In genomic region chr13:63718782-63719181, GRCm38 (mm10) we compare ENCODE assay signal across 18 mouse cellular contexts.
A peak's percentile ranks its signal among the peaks of the same experiment; 100 is the strongest.
DNase-seq lines count a peak whose midpoint lies in the region; ATAC-seq and TF ChIP-seq lines count a peak whose summit lies in the region.
"Had no signal": no experiment of that assay in that cellular context is flagged by ENCODE, and none has a peak within 500 bp of the region (broad histone marks: within the 10 kb centered on the region; RNA-seq: fewer than 3 reads in every experiment).

No protein-coding gene starts in this region.

- no peaks in the 10 kb centered on the region for H3K9me3 ChIP-seq in kidney, embryonic 15.5 days (replicated peaks)
- no peaks in the 10 kb centered on the region for H3K9me3 ChIP-seq in ES-Bruce4 (replicated peaks; ENCODE audit: control insufficient read depth, insufficient read depth, low read length, poor library complexity, severe bottlenecking)
- no peaks in the 10 kb centered on the region for H3K9me3 ChIP-seq in embryonic facial prominence, embryonic 13.5 days
- H3K9me3 ChIP-seq: forebrain, embryonic 13.5 days; midbrain, embryonic 10.5 days; neural tube, embryonic 13.5 days had no signal

- peaks cover 12% of the 10 kb centered on the region for H3K4me1 ChIP-seq in kidney, embryonic 15.5 days
- H3K4me1 ChIP-seq in ES-Bruce4 (ENCODE audit: control insufficient read depth, insufficient read depth, low read length) = peaks cover 10% of the 10 kb centered on the region
- peaks cover 37% of the 10 kb centered on the region for H3K4me1 ChIP-seq in embryonic facial prominence, embryonic 13.5 days

- H3K4me2 ChIP-seq in kidney, embryonic 15.5 days = no peak overlapping the region
- H3K4me2 ChIP-seq in embryonic facial prominence, embryonic 13.5 days = no peak overlapping the region
- H3K4me2 ChIP-seq: forebrain, embryonic 13.5 days; neural tube, embryonic 13.5 days had no signal

- no peak for DNase-seq in kidney, adult 8-10 months
- no peak for DNase-seq in MN1 (ENCODE audit: low spot score)
- no peak for DNase-seq in spleen, postnatal 14 days (ENCODE audit: low spot score in 2 of 2)
- DNase-seq: adrenal gland, postnatal 36 days; B cell, adult 2 months; cerebellum, adult 8-10 months; gastrocnemius, postnatal 14 days; layer of hippocampus, postnatal 36 days; right cerebral cortex, postnatal 25 days; thymus, adult 2 months had no signal

- H3K9ac ChIP-seq in kidney, embryonic 15.5 days = no peak overlapping the region
- no peak overlapping the region for H3K9ac ChIP-seq in ES-Bruce4 (ENCODE audit: low read depth, poor library complexity, severe bottlenecking)
- no peak overlapping the region for H3K9ac ChIP-seq in embryonic facial prominence, embryonic 13.5 days
- H3K9ac ChIP-seq: forebrain, embryonic 13.5 days; neural tube, embryonic 13.5 days had no signal

- WGBS in kidney, embryonic 15.5 days = 42% methylated on average over 2 of the region's 2 CpGs
- WGBS in embryonic facial prominence, embryonic 13.5 days = 56% methylated on average over 2 of the region's 2 CpGs

- no peaks in the 10 kb centered on the region for H3K36me3 ChIP-seq in kidney, embryonic 15.5 days
- H3K36me3 ChIP-seq in ES-Bruce4 (ENCODE audit: control insufficient read depth, insufficient read depth, low read length, poor library complexity, severe bottlenecking) = no peaks in the 10 kb centered on the region
- no peaks in the 10 kb centered on the region for H3K36me3 ChIP-seq in embryonic facial prominence, embryonic 13.5 days
- H3K36me3 ChIP-seq: midbrain, embryonic 10.5 days; neural tube, embryonic 13.5 days had no signal

- TF ChIP-seq CTCF in ES-Bruce4 (IDR thresholded peaks at IDR 0.05; ENCODE audit: low read depth, low read length) = no peak

- no peak for ATAC-seq in kidney, embryonic 15.5 days (replicated peaks; ENCODE audit: low FRiP score)
- ATAC-seq in embryonic facial prominence, embryonic 13.5 days (ENCODE audit: insufficient number of reproducible peaks, insufficient read depth, low FRiP score, low TSS enrichment, low read depth) = no peak
- ATAC-seq in megakaryocyte progenitor cell, adult 5-6 weeks (replicated peaks; ENCODE audit: poor library complexity) = peak; percentile 56
- ATAC-seq: Patski had no signal

- no peak overlapping the region for H3K4me3 ChIP-seq in kidney, embryonic 15.5 days (replicated peaks)
- no peak overlapping the region for H3K4me3 ChIP-seq in ES-Bruce4 (ENCODE audit: low read depth, low read length)
- no peak overlapping the region for H3K4me3 ChIP-seq in embryonic facial prominence, embryonic 13.5 days
- H3K4me3 ChIP-seq: forebrain, embryonic 13.5 days; midbrain, embryonic 10.5 days; neural tube, embryonic 13.5 days had no signal

- no peak for TF ChIP-seq EP300 in ES-Bruce4 (IDR thresholded peaks at IDR 0.05; ENCODE audit: insufficient read depth, low read depth, low read length)

- no peak for TF ChIP-seq POLR2A in ES-Bruce4 (IDR thresholded peaks at IDR 0.05; ENCODE audit: insufficient read depth, low read length)

- no peaks in the 10 kb centered on the region for H3K27me3 ChIP-seq in kidney, embryonic 15.5 days
- no peaks in the 10 kb centered on the region for H3K27me3 ChIP-seq in ES-Bruce4 (ENCODE audit: control insufficient read depth, insufficient read depth, low read length, poor library complexity, severe bottlenecking)
- H3K27me3 ChIP-seq in embryonic facial prominence, embryonic 13.5 days = no peaks in the 10 kb centered on the region
- H3K27me3 ChIP-seq: neural tube, embryonic 13.5 days; Patski had no signal

- H3K27ac ChIP-seq in kidney, embryonic 15.5 days = peak overlapping the region; percentile 63; the same call in 1 of the 2 replicates
- H3K27ac ChIP-seq in ES-Bruce4 (ENCODE audit: insufficient read depth, low read length) = peak overlapping the region; percentile 59
- H3K27ac ChIP-seq in embryonic facial prominence, embryonic 13.5 days = peak overlapping the region; percentile 51
- H3K27ac ChIP-seq: forebrain, embryonic 13.5 days; neural tube, embryonic 13.5 days had no signal
